Mouse (Mus musculus) heart, embryonic 15.5 days (tissue): ENCODE results near the gene Ssmem1. TPM values are rescaled to one million over a fixed set of nuclear protein-coding genes. Genes with fewer than 3 reads are reported as not detected.

Experiments used
- ATAC-seq: fragments of 200-750 bp; cut with Nextera tagmentation; replicated peaks from 2 replicates; pipeline ENCODE4 v1.8.0; 2017; ENCODE audit warnings: low read depth, moderate TSS enrichment; ENCODE audit not compliant: insufficient number of reproducible peaks, insufficient read depth, low FRiP score
- H3K27ac ChIP-seq: fragments of 300-500 bp; sonication (generic); 2 replicates; pipeline ENCODE4 v1.5.1; 2015; ENCODE audit warnings: mild to moderate bottlenecking, inconsistent platforms
- H3K27me3 ChIP-seq: fragments of 300-500 bp; sonication (generic); 2 replicates; pipeline ENCODE4 v1.6.1; 2015; ENCODE audit warnings: inconsistent platforms
- H3K36me3 ChIP-seq: fragments of 300-500 bp; sonication (generic); 2 replicates; pipeline ENCODE4 v1.6.1; 2015; ENCODE audit warnings: mild to moderate bottlenecking, inconsistent platforms
- H3K4me1 ChIP-seq: fragments of 300-500 bp; sonication (generic); replicated peaks from 2 replicates; pipeline ENCODE4 v1.6.1; 2015; ENCODE audit warnings: inconsistent platforms
- H3K4me2 ChIP-seq: fragments of 300-500 bp; sonication (generic); 2 replicates; pipeline ENCODE4 v1.6.1; 2015; ENCODE audit warnings: inconsistent platforms, mild to moderate bottlenecking, moderate library complexity
- H3K4me3 ChIP-seq: fragments of 300-500 bp; sonication (generic); 2 replicates; pipeline ENCODE4 v1.5.1; 2015; ENCODE audit warnings: mild to moderate bottlenecking, inconsistent platforms
- H3K9ac ChIP-seq: fragments of 300-500 bp; sonication (generic); 2 replicates; pipeline ENCODE4 v1.6.1; 2015; ENCODE audit warnings: mild to moderate bottlenecking, inconsistent platforms
- H3K9me3 ChIP-seq: fragments of 300-500 bp; sonication (generic); replicated peaks from 2 replicates; pipeline ENCODE4 v1.6.1; 2016; ENCODE audit warnings: inconsistent platforms
- WGBS: fragments of 180-500 bp; shearing (Covaris S2); methylation state at CpG from one replicate; pipeline ENCODE4 v1.1.7; 2015; ENCODE audit warnings: mixed read lengths; 5-methylcytosine and 5-hydroxymethylcytosine counted together
- polyA plus RNA-seq: library from polyadenylated mRNA; unstranded; fragments of >200 nt; fragmentation: Nextera tagmentation; extraction: Ambion mirVana; gene quantifications from 2 replicates; pipeline ENCODE4 v1.2.1, GENCODE M21; 2015

The Ssmem1 gene
- polyA plus RNA-seq, 1 experiment from 2014 or later = 0.14 TPM

- Histone ChIP-seq H3K9ac (no peak overlapping the region), H3K36me3 (peaks cover 36% of the 10 kb centered on the region), H3K27me3 (no peaks in the 10 kb centered on the region), H3K27ac (no peak overlapping the region), H3K4me2 (no peak overlapping the region), H3K4me1 (no peaks in the 10 kb centered on the region), H3K9me3 (no peaks in the 10 kb centered on the region), H3K4me3 (no peak overlapping the region)
- WGBS = 79% methylated on average over 8 of the region's 8 CpGs
- ATAC-seq = no peak
Measured at GRCm38 (mm10) chr6:30477210-30477714, 32.4 kb upstream of the Ssmem1 start.

- Histone ChIP-seq H3K36me3 (peaks cover 41% of the 10 kb centered on the region), H3K4me2 (no peak overlapping the region), H3K4me3 (no peak overlapping the region), H3K27ac (no peak overlapping the region), H3K4me1 (no peaks in the 10 kb centered on the region), H3K9me3 (no peaks in the 10 kb centered on the region), H3K27me3 (no peaks in the 10 kb centered on the region), H3K9ac (no peak overlapping the region)
- no peak for ATAC-seq
- 86% methylated on average over 6 of the region's 6 CpGs for WGBS
Measured at GRCm38 (mm10) chr6:30477784-30478183, 31.9 kb upstream of the Ssmem1 start.

- WGBS = 72% methylated on average over 3 of the region's 3 CpGs
- no peaks in the 10 kb centered on the region for H3K4me1 ChIP-seq
- H3K9me3 ChIP-seq = no peaks in the 10 kb centered on the region
- H3K9ac ChIP-seq = no peak overlapping the region
- H3K27me3 ChIP-seq = no peaks in the 10 kb centered on the region
- H3K4me2 ChIP-seq = no peak overlapping the region
- ATAC-seq = no peak
- peaks cover 56% of the 10 kb centered on the region for H3K36me3 ChIP-seq
- H3K4me3 ChIP-seq = no peak overlapping the region
- H3K27ac ChIP-seq = no peak overlapping the region
Measured at GRCm38 (mm10) chr6:30479418-30479817, 30.2 kb upstream of the Ssmem1 start.

- WGBS = 92% methylated on average over 2 of the region's 2 CpGs
- H3K4me1 ChIP-seq = no peaks in the 10 kb centered on the region
- no peaks in the 10 kb centered on the region for H3K9me3 ChIP-seq
- no peak overlapping the region for H3K4me3 ChIP-seq
- H3K36me3 ChIP-seq = peaks cover 84% of the 10 kb centered on the region
- no peak for ATAC-seq
- H3K9ac ChIP-seq = no peak overlapping the region
- no peak overlapping the region for H3K27ac ChIP-seq
- H3K27me3 ChIP-seq = no peaks in the 10 kb centered on the region
- H3K4me2 ChIP-seq = no peak overlapping the region
Measured at GRCm38 (mm10) chr6:30482908-30483307, 26.7 kb upstream of the Ssmem1 start.

- Histone ChIP-seq H3K4me1 (no peaks in the 10 kb centered on the region), H3K27ac (no peak overlapping the region), H3K4me3 (no peak overlapping the region), H3K27me3 (no peaks in the 10 kb centered on the region), H3K4me2 (no peak overlapping the region), H3K9ac (no peak overlapping the region), H3K36me3 (peaks cover 89% of the 10 kb centered on the region), H3K9me3 (no peaks in the 10 kb centered on the region)
- WGBS = 83% methylated on average over 6 of the region's 6 CpGs
- ATAC-seq = no peak
Measured at GRCm38 (mm10) chr6:30486504-30486903, 23.1 kb upstream of the Ssmem1 start.

- Histone ChIP-seq H3K4me2 (no peak overlapping the region), H3K4me3 (no peak overlapping the region), H3K9me3 (no peaks in the 10 kb centered on the region), H3K27ac (no peak overlapping the region), H3K4me1 (0 out of 2 replicates have a peak, but pooled peaks cover 4% of the 10 kb centered on the region), H3K36me3 (peaks cover 53% of the 10 kb centered on the region), H3K27me3 (no peaks in the 10 kb centered on the region), H3K9ac (no peak overlapping the region)
- ATAC-seq = no peak
- 66% methylated on average over 3 of the region's 3 CpGs for WGBS
Measured at GRCm38 (mm10) chr6:30499049-30499448, 10.6 kb upstream of the Ssmem1 start.

- ATAC-seq = no peak
- Histone ChIP-seq H3K36me3 (peaks cover 27% of the 10 kb centered on the region; the same call in 1 of the 2 replicates), H3K27ac (peak overlapping the region; percentile 98), H3K4me2 (peak overlapping the region; percentile 72), H3K9ac (peak overlapping the region; percentile 66), H3K27me3 (no peaks in the 10 kb centered on the region), H3K4me3 (peak overlapping the region; percentile 64), H3K9me3 (no peaks in the 10 kb centered on the region), H3K4me1 (peaks cover 9% of the 10 kb centered on the region)
- WGBS = 6% methylated on average over 2 of the region's 2 CpGs
Measured at GRCm38 (mm10) chr6:30508824-30509223, 825 bp upstream of the Ssmem1 start.

GRCm38 (mm10) chr6:30510291-30510690, 642 bp downstream of the Ssmem1 start:
- peaks cover 16% of the 10 kb centered on the region; the same call in 1 of the 2 replicates for H3K36me3 ChIP-seq
- H3K27ac ChIP-seq = peak overlapping the region; percentile 85
- no peaks in the 10 kb centered on the region for H3K9me3 ChIP-seq
- no peak overlapping the region for H3K4me3 ChIP-seq
- 77% methylated on average over 5 of the region's 5 CpGs for WGBS
- H3K9ac ChIP-seq = no peak overlapping the region
- H3K27me3 ChIP-seq = no peaks in the 10 kb centered on the region
- peaks cover 16% of the 10 kb centered on the region for H3K4me1 ChIP-seq
- no peak; the same call in 1 of the 2 replicates for ATAC-seq
- H3K4me2 ChIP-seq = peak overlapping the region; percentile 72

- Histone ChIP-seq H3K27ac (no peak overlapping the region), H3K36me3 (no peaks in the 10 kb centered on the region), H3K9ac (no peak overlapping the region), H3K4me3 (no peak overlapping the region), H3K4me1 (peaks cover 13% of the 10 kb centered on the region), H3K4me2 (no peak overlapping the region), H3K9me3 (no peaks in the 10 kb centered on the region), H3K27me3 (no peaks in the 10 kb centered on the region)
- 28% methylated on average over 9 of the region's 9 CpGs for WGBS
- ATAC-seq = no peak
Measured at GRCm38 (mm10) chr6:30514242-30514641, 4.6 kb downstream of the Ssmem1 start.

GRCm38 (mm10) chr6:30520400-30520799, 10.8 kb downstream of the Ssmem1 start:
- H3K4me2 ChIP-seq = no peak overlapping the region
- 62% methylated on average over 11 of the region's 11 CpGs for whole genome bisulfite sequencing
- H3K4me1 ChIP-seq = peaks cover 7% of the 10 kb centered on the region
- H3K27ac ChIP-seq = no peak overlapping the region
- ATAC-seq = no peak
- no peaks in the 10 kb centered on the region for H3K27me3 ChIP-seq
- no peaks in the 10 kb centered on the region for H3K36me3 ChIP-seq
- H3K4me3 ChIP-seq = no peak overlapping the region
- no peak overlapping the region for H3K9ac ChIP-seq
- H3K9me3 ChIP-seq = no peaks in the 10 kb centered on the region

GRCm38 (mm10) chr6:30525456-30526332, 16.0 kb downstream of the Ssmem1 start:
- no peak overlapping the region for H3K4me2 ChIP-seq

More at GRCm38 (mm10) chr6:30525456-30526332, 16.0 kb downstream of the Ssmem1 start:
- H3K4me3 ChIP-seq = no peak overlapping the region
- peaks cover 49% of the 10 kb centered on the region for H3K4me1 ChIP-seq
- H3K9ac ChIP-seq = no peak overlapping the region
- no peaks in the 10 kb centered on the region for H3K27me3 ChIP-seq
- no peaks in the 10 kb centered on the region for H3K9me3 ChIP-seq
- H3K27ac ChIP-seq = peak overlapping the region; percentile 85
- ATAC-seq = no peak
- no peaks in the 10 kb centered on the region for H3K36me3 ChIP-seq
- WGBS = 48% methylated on average over 7 of the region's 7 CpGs
